Mouse (Mus musculus) embryonic facial prominence, embryonic 10.5 days (tissue): ENCODE measurements around the gene Lancl1. TPM values are rescaled to one million over a fixed set of nuclear protein-coding genes. Genes with fewer than 3 reads are reported as not detected.

ENCODE experiments used
- DNase-seq: peaks from one replicate; pipeline ENCODE4 v3.0.0-alpha.2; 2017; ENCODE audit warnings: low spot score
- H3K27ac ChIP-seq: fragments of 300-500 bp; sonication (generic); replicated peaks from 2 replicates; pipeline ENCODE4 v1.5.1; 2016; ENCODE audit warnings: mild to moderate bottlenecking
- H3K27me3 ChIP-seq: fragments of 300-500 bp; sonication (generic); replicated peaks from 2 replicates; pipeline ENCODE4 v1.6.1; 2016; ENCODE audit warnings: low read depth, mild to moderate bottlenecking; ENCODE audit not compliant: poor library complexity, severe bottlenecking
- H3K36me3 ChIP-seq: fragments of 300-500 bp; sonication (generic); replicated peaks from 2 replicates; pipeline ENCODE4 v1.6.1; 2016; ENCODE audit warnings: mild to moderate bottlenecking, moderate library complexity
- H3K4me1 ChIP-seq: fragments of 300-500 bp; sonication (generic); 2 replicates; pipeline ENCODE4 v1.6.1; 2016
- H3K4me3 ChIP-seq: fragments of 300-500 bp; sonication (generic); 2 replicates; pipeline ENCODE4 v1.5.1; 2016; ENCODE audit warnings: mild to moderate bottlenecking, moderate library complexity
- H3K9me3 ChIP-seq: fragments of 300-500 bp; sonication (generic); 2 replicates; pipeline ENCODE4 v1.6.1; 2016; ENCODE audit warnings: mild to moderate bottlenecking
- WGBS: fragments of 180-500 bp; shearing (Covaris S2); methylation state at CpG from one replicate; pipeline ENCODE4 v1.1.7; 2016; 5-methylcytosine and 5-hydroxymethylcytosine counted together
- polyA plus RNA-seq: library from polyadenylated mRNA; unstranded; fragments of >200 nt; fragmentation: Nextera tagmentation; extraction: Ambion mirVana; gene quantifications from 2 replicates; pipeline ENCODE4 v1.2.1, GENCODE M21; 2016

Gene Lancl1
- polyA plus RNA-seq, 1 experiment from 2014 or later: 79.7 TPM

- Histone ChIP-seq H3K36me3 (no peaks in the 10 kb centered on the region), H3K27me3 (no peaks in the 10 kb centered on the region), H3K27ac (no peak overlapping the region), H3K4me3 (no peak overlapping the region), H3K9me3 (no peaks in the 10 kb centered on the region), H3K4me1 (peaks cover 10% of the 10 kb centered on the region)
- 78% methylated on average over 7 of the region's 7 CpGs for WGBS
- no peak for DNase-seq
Observed at GRCm38 (mm10) chr1:67042583-67042982, 3.9 kb upstream of the Lancl1 start.

DNA sequence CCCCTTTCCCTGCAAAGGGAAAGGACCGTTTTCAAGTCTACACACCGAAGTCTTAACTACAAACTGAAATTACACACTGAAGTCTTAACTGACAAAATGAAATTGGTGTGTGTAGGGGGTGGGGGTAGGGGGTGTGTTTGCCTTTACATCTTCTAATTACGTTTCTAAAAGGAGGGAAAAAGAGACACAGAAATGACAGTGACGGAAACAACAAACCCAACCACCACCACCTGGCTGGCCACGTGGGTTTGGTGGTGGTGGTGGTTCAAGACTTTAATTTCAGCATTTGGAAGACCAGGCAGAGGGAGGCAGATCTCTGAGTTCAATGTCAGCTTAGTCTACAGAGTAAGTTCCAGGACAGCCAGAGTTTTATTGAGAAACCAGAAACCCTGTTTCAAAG lies 411 bp upstream of the Lancl1 start:
- Histone ChIP-seq H3K27ac (peak overlapping the region; percentile 84), H3K9me3 (no peaks in the 10 kb centered on the region), H3K4me3 (peak overlapping the region; percentile 91), H3K27me3 (no peaks in the 10 kb centered on the region), H3K4me1 (peaks cover 13% of the 10 kb centered on the region), H3K36me3 (peaks cover 23% of the 10 kb centered on the region)
- DNase-seq: no peak
- WGBS: 3% methylated on average over 5 of the region's 5 CpGs

- H3K4me1 ChIP-seq: peaks cover 13% of the 10 kb centered on the region
- DNase-seq: no peak
- H3K4me3 ChIP-seq: no peak overlapping the region
- H3K36me3 ChIP-seq: peaks cover 42% of the 10 kb centered on the region
- no peaks in the 10 kb centered on the region for H3K27me3 ChIP-seq
- no peaks in the 10 kb centered on the region for H3K9me3 ChIP-seq
- H3K27ac ChIP-seq: no peak overlapping the region
Observed at GRCm38 (mm10) chr1:67037198-67037597, 1.5 kb downstream of the Lancl1 start.

GRCm38 (mm10) chr1:67033278-67033677 lies 5.4 kb downstream of the Lancl1 start:
- no peaks in the 10 kb centered on the region for H3K9me3 ChIP-seq
- no peak overlapping the region for H3K27ac ChIP-seq
- peaks cover 74% of the 10 kb centered on the region for H3K36me3 ChIP-seq
- WGBS: 85% methylated on average over 7 of the region's 7 CpGs
- H3K4me3 ChIP-seq: no peak overlapping the region
- DNase-seq: no peak
- peaks cover 10% of the 10 kb centered on the region for H3K4me1 ChIP-seq
- no peaks in the 10 kb centered on the region for H3K27me3 ChIP-seq

GRCm38 (mm10) chr1:67026927-67027511 lies 11.7 kb downstream of the Lancl1 start:
- H3K36me3 ChIP-seq: peaks cover 75% of the 10 kb centered on the region
- no peak for DNase-seq
- no peak overlapping the region for H3K4me3 ChIP-seq

DNA sequence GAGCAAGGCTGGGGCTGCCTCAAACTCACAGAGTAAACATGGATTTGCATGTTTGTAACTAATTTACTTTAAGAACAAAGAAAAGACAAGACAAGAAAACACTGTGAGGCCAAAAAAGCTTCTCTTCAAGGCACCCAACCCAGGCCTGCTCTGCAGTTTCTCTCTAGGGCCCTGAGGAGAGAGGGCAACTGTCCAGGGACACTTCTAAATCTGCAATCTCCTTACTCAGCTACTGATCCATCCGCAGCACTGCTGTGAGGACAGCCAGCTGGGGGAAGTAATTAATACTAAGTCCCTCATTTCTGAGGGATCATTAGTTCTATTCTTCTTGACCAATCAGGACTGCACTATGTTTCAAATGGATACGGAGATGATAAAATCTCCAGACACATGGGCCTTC lies 12.5 kb downstream of the Lancl1 start:
- 74% methylated on average over 2 of the region's 2 CpGs for WGBS
- H3K27ac ChIP-seq: no peak overlapping the region
- no peaks in the 10 kb centered on the region for H3K27me3 ChIP-seq
- peaks cover 75% of the 10 kb centered on the region for H3K36me3 ChIP-seq
- no peaks in the 10 kb centered on the region for H3K9me3 ChIP-seq
- DNase-seq: no peak
- H3K4me1 ChIP-seq: no peaks in the 10 kb centered on the region
- H3K4me3 ChIP-seq: no peak overlapping the region

More at GRCm38 (mm10) chr1:67026927-67027511, 11.7 kb downstream of the Lancl1 start:
- Histone ChIP-seq H3K9me3 (no peaks in the 10 kb centered on the region), H3K27me3 (no peaks in the 10 kb centered on the region), H3K4me1 (no peaks in the 10 kb centered on the region), H3K27ac (no peak overlapping the region)
- WGBS: 81% methylated on average over 6 of the region's 6 CpGs

DNA sequence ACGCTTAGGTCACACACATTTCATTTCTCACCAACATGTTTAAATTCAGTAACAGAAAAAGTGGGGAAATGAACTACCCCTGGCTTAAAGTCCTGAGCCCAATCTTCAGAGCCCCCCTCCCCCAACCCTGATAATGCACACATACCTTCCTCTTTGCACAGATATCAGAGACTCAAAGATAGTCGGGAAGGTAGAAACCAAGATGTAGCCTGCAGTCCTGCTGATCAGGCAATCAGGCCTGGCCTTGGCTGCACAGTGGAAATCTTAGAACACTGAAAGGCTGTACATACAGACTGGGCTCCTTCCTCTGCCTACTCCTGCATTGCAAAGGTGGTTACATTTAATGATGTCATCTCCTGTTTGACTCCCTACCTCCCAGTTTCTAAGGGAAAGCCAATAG lies 15.9 kb downstream of the Lancl1 start:
- no peak for DNase-seq
- H3K9me3 ChIP-seq: no peaks in the 10 kb centered on the region
- WGBS: 89% methylated on average over 2 of the region's 2 CpGs
- H3K27ac ChIP-seq: no peak overlapping the region
- no peaks in the 10 kb centered on the region for H3K27me3 ChIP-seq
- no peaks in the 10 kb centered on the region for H3K4me1 ChIP-seq
- no peak overlapping the region for H3K4me3 ChIP-seq
- peaks cover 72% of the 10 kb centered on the region for H3K36me3 ChIP-seq

- Histone ChIP-seq H3K9me3 (no peaks in the 10 kb centered on the region), H3K27ac (no peak overlapping the region), H3K27me3 (no peaks in the 10 kb centered on the region), H3K4me3 (no peak overlapping the region), H3K36me3 (peaks cover 66% of the 10 kb centered on the region), H3K4me1 (no peaks in the 10 kb centered on the region)
- DNase-seq: no peak
- 86% methylated on average over 10 of the region's 10 CpGs for WGBS
Observed at GRCm38 (mm10) chr1:67022051-67022450, 16.6 kb downstream of the Lancl1 start.

DNA sequence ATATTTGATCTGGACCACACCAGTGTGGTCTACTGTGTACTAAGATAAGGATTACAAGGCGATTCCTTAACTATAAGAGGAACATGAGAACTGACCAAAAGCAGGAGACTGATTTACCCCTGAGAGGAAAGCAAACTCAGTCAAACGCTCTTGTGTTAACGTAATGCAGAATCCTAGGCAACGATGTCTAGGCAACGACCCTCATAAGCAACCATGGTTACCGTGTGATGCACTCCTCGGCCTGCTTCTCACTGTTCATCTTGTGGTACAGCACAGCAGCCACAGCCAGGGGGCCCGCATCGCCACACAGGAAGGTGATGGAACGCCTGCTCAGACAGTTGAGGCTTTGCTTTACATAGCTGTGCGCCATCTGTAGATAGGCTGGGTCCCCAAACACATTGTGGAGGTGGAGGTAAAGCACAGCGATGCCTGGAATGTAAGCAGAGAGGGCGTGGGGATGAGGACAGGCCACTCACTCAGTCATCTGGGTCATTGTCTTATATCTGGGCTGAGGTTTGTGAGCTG lies 18.0 kb downstream of the Lancl1 start:
- Histone ChIP-seq H3K36me3 (peaks cover 56% of the 10 kb centered on the region), H3K27me3 (no peaks in the 10 kb centered on the region), H3K27ac (no peak overlapping the region), H3K9me3 (no peaks in the 10 kb centered on the region), H3K4me1 (no peaks in the 10 kb centered on the region), H3K4me3 (no peak overlapping the region)
- DNase-seq: no peak
- WGBS: 91% methylated on average over 13 of the region's 13 CpGs

- H3K36me3 ChIP-seq: peaks cover 48% of the 10 kb centered on the region
- H3K4me1 ChIP-seq: no peaks in the 10 kb centered on the region
- 92% methylated on average over 13 of the region's 13 CpGs for WGBS
- H3K27me3 ChIP-seq: no peaks in the 10 kb centered on the region
- H3K9me3 ChIP-seq: no peaks in the 10 kb centered on the region
- no peak for DNase-seq
- H3K4me3 ChIP-seq: no peak overlapping the region
- no peak overlapping the region for H3K27ac ChIP-seq
Observed at GRCm38 (mm10) chr1:67017101-67017870, 21.4 kb downstream of the Lancl1 start.

GRCm38 (mm10) chr1:67014205-67014604 lies 24.5 kb downstream of the Lancl1 start:
- H3K27ac ChIP-seq: no peak overlapping the region
- H3K4me3 ChIP-seq: no peak overlapping the region
- H3K4me1 ChIP-seq: no peaks in the 10 kb centered on the region; the same call in 1 of the 2 replicates
- DNase-seq: no peak
- 76% methylated on average over 2 of the region's 2 CpGs for WGBS
- H3K27me3 ChIP-seq: no peaks in the 10 kb centered on the region
- H3K36me3 ChIP-seq: peaks cover 23% of the 10 kb centered on the region
- H3K9me3 ChIP-seq: no peaks in the 10 kb centered on the region

- DNase-seq: no peak
- Histone ChIP-seq H3K9me3 (no peaks in the 10 kb centered on the region), H3K4me1 (no peaks in the 10 kb centered on the region; the same call in 1 of the 2 replicates), H3K27me3 (no peaks in the 10 kb centered on the region), H3K4me3 (no peak overlapping the region), H3K36me3 (peaks cover 36% of the 10 kb centered on the region), H3K27ac (no peak overlapping the region)
- WGBS: 93% methylated on average over 3 of the region's 3 CpGs
Observed at GRCm38 (mm10) chr1:67010520-67010919, 28.2 kb downstream of the Lancl1 start.

- H3K9me3 ChIP-seq: no peaks in the 10 kb centered on the region
- H3K27ac ChIP-seq: no peak overlapping the region
- no peaks in the 10 kb centered on the region for H3K4me1 ChIP-seq
- 81% methylated on average over 3 of the region's 3 CpGs for WGBS
- no peak for DNase-seq
- H3K27me3 ChIP-seq: no peaks in the 10 kb centered on the region
- peaks cover 70% of the 10 kb centered on the region for H3K36me3 ChIP-seq
- H3K4me3 ChIP-seq: no peak overlapping the region
Observed at GRCm38 (mm10) chr1:67003699-67004098, 35.0 kb downstream of the Lancl1 start.
